Mouse (Mus musculus) liver, embryonic 12.5 days (tissue): ENCODE results near the gene Angptl6. TPM values are rescaled to one million over a fixed set of nuclear protein-coding genes. Genes with fewer than 3 reads are reported as not detected.

Source experiments
- ATAC-seq: fragments of 200-750 bp; cut with Nextera tagmentation; 2 replicates; pipeline ENCODE4 v1.8.0; 2017; ENCODE audit warnings: moderate number of reproducible peaks, mild to moderate bottlenecking, moderate library complexity
- H3K27ac ChIP-seq: fragments of 300-500 bp; sonication (generic); 2 replicates; pipeline ENCODE4 v1.5.1; 2016; ENCODE audit warnings: mild to moderate bottlenecking
- H3K27me3 ChIP-seq: fragments of 300-500 bp; sonication (generic); replicated peaks from 2 replicates; pipeline ENCODE4 v1.6.1; 2016; ENCODE audit warnings: mild to moderate bottlenecking, moderate library complexity
- H3K36me3 ChIP-seq: fragments of 300-500 bp; sonication (generic); 2 replicates; pipeline ENCODE4 v1.6.1; 2016; ENCODE audit warnings: mild to moderate bottlenecking, moderate library complexity
- H3K4me1 ChIP-seq: fragments of 300-500 bp; sonication (generic); 2 replicates; pipeline ENCODE4 v1.6.1; 2016
- H3K4me2 ChIP-seq: fragments of 300-500 bp; sonication (generic); 2 replicates; pipeline ENCODE4 v1.6.1; 2016; ENCODE audit warnings: mild to moderate bottlenecking, moderate library complexity
- H3K4me3 ChIP-seq: fragments of 300-500 bp; sonication (generic); 2 replicates; pipeline ENCODE4 v1.5.1; 2016; ENCODE audit warnings: mild to moderate bottlenecking, moderate library complexity
- H3K9ac ChIP-seq: fragments of 300-500 bp; sonication (generic); 2 replicates; pipeline ENCODE4 v1.6.1; 2016; ENCODE audit warnings: mild to moderate bottlenecking, moderate library complexity
- H3K9me3 ChIP-seq: fragments of 300-500 bp; sonication (generic); replicated peaks from 2 replicates; pipeline ENCODE4 v1.6.1; 2016; ENCODE audit warnings: mild to moderate bottlenecking, moderate library complexity
- WGBS: fragments of 180-500 bp; shearing (Covaris S2); methylation state at CpG from one replicate; pipeline ENCODE4 v1.1.7; 2016; ENCODE audit not compliant: insufficient replicate concordance; 5-methylcytosine and 5-hydroxymethylcytosine counted together
- polyA plus RNA-seq: library from polyadenylated mRNA; unstranded; fragments of >200 nt; fragmentation: Nextera tagmentation; extraction: Ambion mirVana; gene quantifications from 2 replicates; pipeline ENCODE4 v1.2.1, GENCODE M21; 2016

Gene Angptl6
- 10.5 and 11.3 TPM in 2 replicates for polyA plus RNA-seq

DNA sequence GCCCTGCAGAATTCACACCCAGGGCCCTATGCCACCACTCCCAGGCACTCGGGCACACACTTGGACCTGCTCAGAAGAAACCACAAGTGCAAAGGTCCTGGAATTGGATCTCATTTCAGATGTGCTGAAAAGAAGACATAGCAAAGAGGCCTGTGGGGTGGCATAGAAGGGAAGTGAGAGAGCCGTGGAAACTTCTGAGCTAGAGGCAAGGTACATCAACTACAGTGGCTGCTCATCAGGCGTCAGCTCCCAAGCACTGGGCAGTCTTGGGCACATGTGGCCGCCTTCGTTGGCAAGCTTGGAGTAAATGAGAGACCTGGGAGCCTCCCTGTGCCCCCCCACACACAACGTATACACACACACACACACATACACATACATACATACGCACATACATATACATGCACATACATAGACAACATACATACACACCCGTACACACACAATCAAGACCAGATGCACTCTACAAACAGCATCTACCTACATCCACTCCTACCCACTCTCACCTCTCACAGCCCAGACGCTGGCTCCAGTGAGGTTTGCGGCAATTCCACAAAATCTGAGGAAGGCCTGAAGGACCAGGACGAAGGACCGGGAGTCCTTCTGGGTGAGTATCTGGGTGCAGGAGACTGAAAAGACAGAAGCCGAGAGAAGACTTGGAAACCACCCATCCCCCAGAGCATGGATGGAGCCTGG lies at the start of gene Angptl6:
Angptl6 (minus strand) TSS at position 631 of the 696 bp plus-strand sequence.
- Histone ChIP-seq H3K4me2 (peak within 1 kb of the TSS; percentile 92), H3K9me3 (no peaks in the 10 kb centered on the region), H3K27ac (peak within 1 kb of the TSS; percentile 90), H3K4me3 (peak within 1 kb of the TSS; percentile 60), H3K36me3 (peaks cover 5% of the 10 kb centered on the region; the same call in 1 of the 2 replicates), H3K27me3 (no peaks in the 10 kb centered on the region), H3K9ac (peak within 1 kb of the TSS; percentile 82), H3K4me1 (peaks cover 31% of the 10 kb centered on the region)
- WGBS: 80% methylated on average over 13 of the region's 13 CpGs
- no peak for ATAC-seq

DNA sequence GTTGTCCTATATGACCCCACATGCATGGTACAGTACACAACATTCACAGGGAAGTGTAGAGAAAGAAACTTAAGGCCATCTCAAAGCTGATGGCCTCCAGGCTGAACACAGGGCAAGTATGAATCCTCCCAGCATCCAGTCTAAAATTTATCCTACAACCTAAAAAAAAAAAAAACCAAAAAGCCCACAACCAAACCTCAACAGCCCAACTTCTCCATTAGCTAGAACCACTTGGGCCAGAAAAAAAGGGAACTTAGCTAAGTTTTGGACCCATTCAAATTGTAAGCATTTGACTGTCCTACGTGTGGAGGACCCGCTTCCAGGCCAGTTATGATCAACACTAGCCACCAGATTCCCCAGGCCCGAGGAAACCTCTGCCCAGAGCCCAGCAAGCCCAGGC lies 43.7 kb upstream of the Angptl6 start:
- H3K9me3 ChIP-seq: no peaks in the 10 kb centered on the region
- WGBS: 85% methylated on average over 3 of the region's 3 CpGs
- no peak for ATAC-seq
- peaks cover 100% of the 10 kb centered on the region for H3K36me3 ChIP-seq
- no peak overlapping the region for H3K4me2 ChIP-seq
- H3K27ac ChIP-seq: no peak overlapping the region
- H3K27me3 ChIP-seq: no peaks in the 10 kb centered on the region
- H3K9ac ChIP-seq: no peak overlapping the region
- H3K4me3 ChIP-seq: no peak overlapping the region
- H3K4me1 ChIP-seq: 0 out of 2 replicates have a peak, but pooled peaks cover 3% of the 10 kb centered on the region

GRCm38 (mm10) chr9:20916160-20916559 lies 36.6 kb upstream of the Angptl6 start:
- no peak overlapping the region for H3K9ac ChIP-seq
- H3K4me1 ChIP-seq: no peaks in the 10 kb centered on the region
- WGBS: 77% methylated on average over 4 of the region's 4 CpGs
- H3K4me3 ChIP-seq: no peak overlapping the region
- H3K27ac ChIP-seq: no peak overlapping the region
- ATAC-seq: peak; percentile 70
- H3K36me3 ChIP-seq: peaks cover 100% of the 10 kb centered on the region
- H3K27me3 ChIP-seq: no peaks in the 10 kb centered on the region
- no peak overlapping the region for H3K4me2 ChIP-seq
- no peaks in the 10 kb centered on the region for H3K9me3 ChIP-seq

- Histone ChIP-seq H3K4me3 (no peak overlapping the region), H3K27ac (no peak overlapping the region), H3K27me3 (no peaks in the 10 kb centered on the region), H3K4me2 (no peak overlapping the region), H3K4me1 (no peaks in the 10 kb centered on the region), H3K9me3 (no peaks in the 10 kb centered on the region), H3K36me3 (peaks cover 100% of the 10 kb centered on the region), H3K9ac (no peak overlapping the region)
- 88% methylated on average over 9 of the region's 9 CpGs for WGBS
- ATAC-seq: no peak
Measured at GRCm38 (mm10) chr9:20909948-20910347, 30.4 kb upstream of the Angptl6 start.

GRCm38 (mm10) chr9:20902174-20902491 lies 22.6 kb upstream of the Angptl6 start:
- Histone ChIP-seq H3K27ac (peak overlapping the region; percentile 78), H3K4me2 (peak overlapping the region; percentile 57), H3K9ac (peak overlapping the region; percentile 48; the same call in 1 of the 2 replicates), H3K9me3 (no peaks in the 10 kb centered on the region), H3K4me3 (peak overlapping the region; percentile 11; the same call in 1 of the 2 replicates), H3K27me3 (no peaks in the 10 kb centered on the region), H3K36me3 (peaks cover 42% of the 10 kb centered on the region), H3K4me1 (peaks cover 33% of the 10 kb centered on the region)
- WGBS: 8% methylated on average over 6 of the region's 6 CpGs
- peak; percentile 74 for ATAC-seq

DNA sequence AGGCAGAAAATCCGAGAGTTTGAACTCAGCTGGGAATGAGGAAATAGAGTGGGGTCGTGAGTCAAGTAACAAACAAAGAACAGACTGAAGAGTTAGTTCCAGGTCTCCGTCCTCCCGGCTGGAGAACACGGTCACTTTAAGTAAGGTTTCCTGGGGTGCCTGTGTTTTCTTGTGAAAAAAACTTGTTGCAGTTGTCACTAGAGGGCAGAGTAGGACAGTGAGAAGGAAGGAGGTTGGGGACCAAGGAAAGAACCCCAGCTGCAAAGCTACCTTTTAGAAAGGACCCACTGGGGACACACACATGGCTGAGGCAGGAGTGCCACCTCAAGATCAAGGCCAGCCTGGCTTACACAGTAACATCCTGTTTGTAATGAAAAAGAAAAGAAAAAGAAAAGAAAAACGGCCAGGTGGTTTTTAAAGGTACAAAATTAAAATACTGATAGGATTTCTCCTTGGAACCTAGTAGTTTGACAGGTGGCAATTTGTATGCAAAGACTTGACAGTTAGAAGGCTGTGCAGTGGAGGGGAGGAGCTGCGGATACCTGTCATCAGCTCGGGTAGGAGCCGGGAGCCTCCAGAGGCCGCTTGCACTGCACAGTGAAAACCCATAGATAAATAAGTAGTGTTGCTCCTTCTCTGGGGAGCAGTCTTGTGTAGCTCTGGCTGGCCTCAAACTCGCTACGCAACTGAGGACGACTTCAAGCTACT lies 22.1 kb upstream of the Angptl6 start:
- H3K4me2 ChIP-seq: peak overlapping the region; percentile 57
- H3K27ac ChIP-seq: peak overlapping the region; percentile 78
- no peaks in the 10 kb centered on the region for H3K9me3 ChIP-seq
- H3K4me3 ChIP-seq: peak overlapping the region; percentile 11; the same call in 1 of the 2 replicates
- 6% methylated on average over 13 of the region's 13 CpGs for WGBS
- H3K36me3 ChIP-seq: peaks cover 42% of the 10 kb centered on the region
- peak overlapping the region; percentile 48; the same call in 1 of the 2 replicates for H3K9ac ChIP-seq
- peak; percentile 71 for ATAC-seq
- H3K27me3 ChIP-seq: no peaks in the 10 kb centered on the region
- peaks cover 38% of the 10 kb centered on the region for H3K4me1 ChIP-seq

DNA sequence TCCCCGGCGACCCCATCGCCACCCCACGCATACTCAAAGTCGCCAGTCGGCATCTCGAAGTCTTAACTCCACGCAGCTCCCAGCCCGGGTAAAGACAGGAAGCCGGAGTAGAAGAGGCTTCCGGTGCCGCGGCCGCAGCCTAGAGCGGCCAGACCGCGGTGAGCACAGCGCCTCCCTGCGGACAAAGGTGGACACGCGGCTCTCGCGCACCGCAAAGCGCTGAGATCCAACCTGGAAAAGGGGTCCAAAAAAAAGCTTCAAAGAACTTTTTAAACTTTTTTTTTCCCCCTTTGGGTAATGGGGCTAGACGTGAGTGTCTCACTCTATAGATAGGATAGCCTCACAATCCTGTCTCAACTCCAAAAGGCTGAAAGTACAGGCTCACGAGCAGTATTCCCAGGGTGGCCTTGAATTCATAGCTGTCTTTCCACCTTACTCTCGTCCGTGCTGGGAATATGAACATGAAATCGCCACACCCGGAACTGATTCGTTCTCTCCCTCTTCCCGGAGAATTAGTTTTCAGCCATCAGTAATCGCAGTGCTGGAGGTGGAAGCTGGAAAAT lies 19.1 kb upstream of the Angptl6 start, which contains the start of gene Eif3g:
Eif3g (minus strand) TSS at position 113 of the 563 bp plus-strand sequence.
- peak within 1 kb of the TSS; percentile 88 for H3K4me2 ChIP-seq
- H3K4me1 ChIP-seq: peaks cover 65% of the 10 kb centered on the region
- peak; percentile 79 for ATAC-seq
- peak within 1 kb of the TSS; percentile 89 for H3K4me3 ChIP-seq
- H3K27me3 ChIP-seq: no peaks in the 10 kb centered on the region
- peak within 1 kb of the TSS; percentile 94 for H3K9ac ChIP-seq
- H3K27ac ChIP-seq: peak within 1 kb of the TSS; percentile 82
- peaks cover 42% of the 10 kb centered on the region for H3K36me3 ChIP-seq
- WGBS: 4% methylated on average over 34 of the region's 34 CpGs
- H3K9me3 ChIP-seq: no peaks in the 10 kb centered on the region

- Histone ChIP-seq H3K36me3 (peaks cover 47% of the 10 kb centered on the region), H3K9me3 (no peaks in the 10 kb centered on the region), H3K4me1 (peaks cover 64% of the 10 kb centered on the region), H3K4me3 (peak overlapping the region; percentile 89), H3K27me3 (no peaks in the 10 kb centered on the region), H3K4me2 (peak overlapping the region; percentile 88), H3K27ac (peak overlapping the region; percentile 82), H3K9ac (peak overlapping the region; percentile 94)
- 2% methylated on average over 31 of the region's 39 CpGs for WGBS
- ATAC-seq: peak; percentile 70
Measured at GRCm38 (mm10) chr9:20897736-20898510, 18.4 kb upstream of the Angptl6 start.

DNA sequence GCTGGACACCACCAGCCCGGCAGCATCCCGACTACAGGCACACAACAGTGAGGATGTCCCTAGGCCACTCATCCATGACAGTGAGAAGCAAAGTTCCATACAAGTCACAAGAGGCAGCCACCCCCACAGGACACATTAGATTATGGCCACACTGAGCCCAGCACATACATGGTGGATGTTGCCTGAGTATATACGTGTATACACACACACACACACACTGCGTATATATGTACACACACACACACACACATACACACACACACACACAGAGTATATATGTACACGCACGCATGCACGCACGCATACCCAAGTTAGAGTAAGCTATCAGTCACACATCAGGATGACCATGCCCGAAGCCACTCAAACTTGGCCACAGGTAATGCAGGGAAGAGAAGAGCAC lies 15.9 kb upstream of the Angptl6 start:
- no peak overlapping the region for H3K27ac ChIP-seq
- no peaks in the 10 kb centered on the region for H3K27me3 ChIP-seq
- no peak for ATAC-seq
- 0 out of 2 replicates have a peak overlapping the region, but pooled peaks have one; percentile 22 for H3K9ac ChIP-seq
- H3K4me3 ChIP-seq: no peak overlapping the region
- 88% methylated on average over 9 of the region's 9 CpGs for WGBS
- peaks cover 72% of the 10 kb centered on the region for H3K36me3 ChIP-seq
- no peaks in the 10 kb centered on the region for H3K9me3 ChIP-seq
- H3K4me1 ChIP-seq: peaks cover 64% of the 10 kb centered on the region
- peak overlapping the region; percentile 3; the same call in 1 of the 2 replicates for H3K4me2 ChIP-seq

DNA sequence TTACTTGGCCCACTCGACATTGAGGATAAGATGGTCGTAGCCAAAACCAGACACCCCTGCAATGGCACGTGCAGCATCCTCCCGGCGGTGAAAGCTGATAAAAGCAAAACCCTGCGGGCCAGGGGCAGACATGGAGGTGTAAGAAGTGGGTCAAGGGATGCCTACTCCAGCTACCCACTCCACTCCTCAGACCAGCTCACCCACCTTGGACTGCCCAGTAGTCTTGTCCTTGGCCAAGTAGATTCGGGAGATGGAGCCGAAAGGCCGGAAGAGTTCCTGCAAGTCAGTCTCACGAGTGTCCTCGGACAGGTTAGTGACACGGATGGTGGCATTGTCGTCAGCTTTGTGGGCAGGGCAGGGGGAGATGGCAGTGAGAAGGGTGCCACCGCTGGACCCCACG lies 15.1 kb upstream of the Angptl6 start:
- Histone ChIP-seq H3K36me3 (peaks cover 80% of the 10 kb centered on the region), H3K4me1 (peaks cover 71% of the 10 kb centered on the region), H3K4me3 (no peak overlapping the region), H3K9me3 (no peaks in the 10 kb centered on the region), H3K4me2 (no peak overlapping the region), H3K27ac (no peak overlapping the region; the same call in 1 of the 2 replicates), H3K27me3 (no peaks in the 10 kb centered on the region), H3K9ac (no peak overlapping the region)
- 78% methylated on average over 15 of the region's 15 CpGs for WGBS
- no peak for ATAC-seq

- no peaks in the 10 kb centered on the region for H3K9me3 ChIP-seq
- no peak overlapping the region for H3K4me2 ChIP-seq
- WGBS: 75% methylated on average over 13 of the region's 13 CpGs
- peaks cover 84% of the 10 kb centered on the region for H3K36me3 ChIP-seq
- H3K27ac ChIP-seq: peak overlapping the region; percentile 59
- no peak for ATAC-seq
- peaks cover 74% of the 10 kb centered on the region for H3K4me1 ChIP-seq
- no peaks in the 10 kb centered on the region for H3K27me3 ChIP-seq
- no peak overlapping the region for H3K4me3 ChIP-seq
- no peak overlapping the region for H3K9ac ChIP-seq
Measured at GRCm38 (mm10) chr9:20893590-20894343, 14.2 kb upstream of the Angptl6 start.
